Mouse (Mus musculus): ENCODE data around the gene Kcnn1. TPM values are rescaled to one million over a fixed set of nuclear protein-coding genes. Genes with fewer than 3 reads are reported as not detected.

Kcnn1 gene
- polyA plus RNA-seq, 1 experiment from 2014 or later, result 6.7 TPM

- H3K4me2 ChIP-seq (replicated peaks), result no peak overlapping the region
- H3K4me1 ChIP-seq, result peaks cover 5% of the 10 kb centered on the region; the same call in 1 of the 2 replicates
- WGBS, result 93% methylated on average over 13 of the region's 13 CpGs
- no peaks in the 10 kb centered on the region for H3K27me3 ChIP-seq
- no peak overlapping the region for H3K9ac ChIP-seq
- no peak overlapping the region for H3K27ac ChIP-seq
- H3K9me3 ChIP-seq, result no peaks in the 10 kb centered on the region
- no peaks in the 10 kb centered on the region for H3K36me3 ChIP-seq
- no peak overlapping the region for H3K4me3 ChIP-seq
- no peak for ATAC-seq (ENCODE audit: insufficient number of reproducible peaks, insufficient read depth, low FRiP score, low TSS enrichment)
Observed at GRCm38 (mm10) chr8:70874441-70874840, 11.4 kb upstream of the Kcnn1 start.

- H3K36me3 ChIP-seq, result no peaks in the 10 kb centered on the region
- peak within 1 kb of the TSS; percentile 75 for H3K9ac ChIP-seq
- peak within 1 kb of the TSS; percentile 55 for H3K27ac ChIP-seq
- peak; percentile 85 for ATAC-seq (ENCODE audit: insufficient number of reproducible peaks, insufficient read depth, low FRiP score, low TSS enrichment)
- peak within 1 kb of the TSS; percentile 85 for H3K4me2 ChIP-seq (replicated peaks)
- H3K27me3 ChIP-seq, result no peaks in the 10 kb centered on the region
- H3K4me1 ChIP-seq, result peaks cover 15% of the 10 kb centered on the region
- WGBS, result under 1% methylated on average over 46 of the region's 46 CpGs
- H3K9me3 ChIP-seq, result no peaks in the 10 kb centered on the region
- peak within 1 kb of the TSS; percentile 74 for H3K4me3 ChIP-seq
Observed at GRCm38 (mm10) chr8:70873364-70873985, 10.4 kb upstream of the Kcnn1 start, which contains the start of gene Ccdc124. Gene Ccdc124, minus strand, starts transcription at chr8:70873935.

- Histone ChIP-seq H3K9me3 (no peaks in the 10 kb centered on the region), H3K4me2 (replicated peaks) (peak overlapping the region; percentile 85), H3K4me1 (peaks cover 21% of the 10 kb centered on the region), H3K27ac (peak overlapping the region; percentile 55), H3K9ac (peak overlapping the region; percentile 75), H3K36me3 (0 out of 2 replicates have a peak, but pooled peaks cover 6% of the 10 kb centered on the region), H3K4me3 (peak overlapping the region; percentile 74), H3K27me3 (no peaks in the 10 kb centered on the region)
- ATAC-seq (ENCODE audit: insufficient number of reproducible peaks, insufficient read depth, low FRiP score, low TSS enrichment), result no peak
- 4% methylated on average over 31 of the region's 31 CpGs for WGBS
Observed at GRCm38 (mm10) chr8:70872643-70873363, 9.7 kb upstream of the Kcnn1 start.

- Histone ChIP-seq H3K9ac (no peak overlapping the region), H3K4me1 (peaks cover 24% of the 10 kb centered on the region)
Observed at GRCm38 (mm10) chr8:70871195-70871807, 8.2 kb upstream of the Kcnn1 start.

GRCm38 (mm10) chr8:70869601-70870041 is 6.6 kb upstream of the Kcnn1 start:
- 49% methylated on average over 16 of the region's 16 CpGs for WGBS
- H3K4me2 ChIP-seq (replicated peaks), result no peak overlapping the region; the same call in 1 of the 2 replicates
- no peaks in the 10 kb centered on the region for H3K27me3 ChIP-seq
- H3K9me3 ChIP-seq, result no peaks in the 10 kb centered on the region
- H3K9ac ChIP-seq, result no peak overlapping the region; the same call in 1 of the 2 replicates
- H3K36me3 ChIP-seq, result 0 out of 2 replicates have a peak, but pooled peaks cover 6% of the 10 kb centered on the region
- ATAC-seq (ENCODE audit: insufficient number of reproducible peaks, insufficient read depth, low FRiP score, low TSS enrichment), result no peak
- no peak overlapping the region for H3K4me3 ChIP-seq
- H3K27ac ChIP-seq, result 0 out of 2 replicates have a peak overlapping the region, but pooled peaks have one; percentile 12
- peaks cover 32% of the 10 kb centered on the region for H3K4me1 ChIP-seq

More at GRCm38 (mm10) chr8:70871195-70871807, 8.2 kb upstream of the Kcnn1 start:
- Histone ChIP-seq H3K4me2 (replicated peaks) (no peak overlapping the region), H3K9me3 (no peaks in the 10 kb centered on the region), H3K27ac (no peak overlapping the region), H3K4me3 (no peak overlapping the region), H3K27me3 (no peaks in the 10 kb centered on the region), H3K36me3 (0 out of 2 replicates have a peak, but pooled peaks cover 6% of the 10 kb centered on the region)
- no peak for ATAC-seq (ENCODE audit: insufficient number of reproducible peaks, insufficient read depth, low FRiP score, low TSS enrichment)
- 91% methylated on average over 5 of the region's 5 CpGs for WGBS

- Histone ChIP-seq H3K36me3 (0 out of 2 replicates have a peak, but pooled peaks cover 6% of the 10 kb centered on the region), H3K4me2 (replicated peaks) (peak overlapping the region; percentile 42), H3K4me3 (peak overlapping the region; percentile 22; the same call in 1 of the 2 replicates), H3K27ac (peak overlapping the region; percentile 78; the same call in 1 of the 2 replicates), H3K9ac (peak overlapping the region; percentile 40), H3K27me3 (no peaks in the 10 kb centered on the region), H3K4me1 (peaks cover 37% of the 10 kb centered on the region), H3K9me3 (no peaks in the 10 kb centered on the region)
- WGBS, result 34% methylated on average over 5 of the region's 5 CpGs
- ATAC-seq (ENCODE audit: insufficient number of reproducible peaks, insufficient read depth, low FRiP score, low TSS enrichment), result no peak
Observed at GRCm38 (mm10) chr8:70869199-70869571, 6.1 kb upstream of the Kcnn1 start.

GRCm38 (mm10) chr8:70868559-70869198 is 5.6 kb upstream of the Kcnn1 start:
- no peaks in the 10 kb centered on the region for H3K9me3 ChIP-seq
- WGBS, result 14% methylated on average over 40 of the region's 40 CpGs
- peak overlapping the region; percentile 40 for H3K9ac ChIP-seq
- peak overlapping the region; percentile 22 for H3K4me3 ChIP-seq
- no peaks in the 10 kb centered on the region for H3K27me3 ChIP-seq
- no peak for ATAC-seq (ENCODE audit: insufficient number of reproducible peaks, insufficient read depth, low FRiP score, low TSS enrichment)
- peaks cover 42% of the 10 kb centered on the region for H3K4me1 ChIP-seq
- peak overlapping the region; percentile 78 for H3K27ac ChIP-seq
- peak overlapping the region; percentile 42 for H3K4me2 ChIP-seq (replicated peaks)
- H3K36me3 ChIP-seq, result 0 out of 2 replicates have a peak, but pooled peaks cover 6% of the 10 kb centered on the region

GRCm38 (mm10) chr8:70866566-70866965 is 3.5 kb upstream of the Kcnn1 start:
- no peaks in the 10 kb centered on the region for H3K9me3 ChIP-seq
- peaks cover 18% of the 10 kb centered on the region for H3K27me3 ChIP-seq
- no peak overlapping the region for H3K9ac ChIP-seq
- 88% methylated on average over 7 of the region's 7 CpGs for WGBS
- no peak for ATAC-seq (ENCODE audit: insufficient number of reproducible peaks, insufficient read depth, low FRiP score, low TSS enrichment)
- no peak overlapping the region; the same call in 1 of the 2 replicates for H3K4me2 ChIP-seq (replicated peaks)
- H3K4me1 ChIP-seq, result peaks cover 54% of the 10 kb centered on the region
- 0 out of 2 replicates have a peak, but pooled peaks cover 6% of the 10 kb centered on the region for H3K36me3 ChIP-seq
- no peak overlapping the region for H3K4me3 ChIP-seq
- H3K27ac ChIP-seq, result peak overlapping the region; percentile 88; the same call in 1 of the 2 replicates

GRCm38 (mm10) chr8:70866001-70866520 is 3.0 kb upstream of the Kcnn1 start:
- Histone ChIP-seq H3K4me3 (peak overlapping the region; percentile 45), H3K27ac (peak overlapping the region; percentile 88), H3K9me3 (no peaks in the 10 kb centered on the region), H3K4me1 (peaks cover 54% of the 10 kb centered on the region), H3K36me3 (0 out of 2 replicates have a peak, but pooled peaks cover 6% of the 10 kb centered on the region), H3K9ac (peak overlapping the region; percentile 54), H3K4me2 (replicated peaks) (peak overlapping the region; percentile 92), H3K27me3 (peaks cover 22% of the 10 kb centered on the region)
- 7% methylated on average over 12 of the region's 12 CpGs for WGBS
- no peak; the same call in 1 of the 2 replicates for ATAC-seq (ENCODE audit: insufficient number of reproducible peaks, insufficient read depth, low FRiP score, low TSS enrichment)

- Histone ChIP-seq H3K36me3 (0 out of 2 replicates have a peak, but pooled peaks cover 6% of the 10 kb centered on the region), H3K4me1 (peaks cover 54% of the 10 kb centered on the region), H3K9me3 (no peaks in the 10 kb centered on the region), H3K4me2 (replicated peaks) (peak overlapping the region; percentile 92), H3K9ac (peak overlapping the region; percentile 60), H3K4me3 (peak overlapping the region; percentile 45), H3K27ac (peak overlapping the region; percentile 90), H3K27me3 (peaks cover 22% of the 10 kb centered on the region)
- WGBS, result under 1% methylated on average over 46 of the region's 46 CpGs
- peak; percentile 83 for ATAC-seq (ENCODE audit: insufficient number of reproducible peaks, insufficient read depth, low FRiP score, low TSS enrichment)
Observed at GRCm38 (mm10) chr8:70865350-70866000, 2.4 kb upstream of the Kcnn1 start.
